Mouse (Mus musculus) Patski (cell line): ENCODE measurements at regions not wholly inside any gene's neighbourhood (a gene's known extent, or its start where the extent isn't known, plus 50 kb on each side); places are given as distances from the start of the nearest gene placed in this dataset.

ENCODE experiments used
- ATAC-seq: fragments of 100-300 bp; one replicate; pipeline ENCODE4 v1.8.0; 2021
- CTCF ChIA-PET: fragments of 350-600 bp; sonication (Branson Sonifier 250); formaldehyde crosslinking; loops from one replicate; lab custom pipeline; 2022; ENCODE audit warnings: inconsistent platforms; lab: Charles Lee
- POLR2A ChIA-PET: fragments of 350-600 bp; sonication (Branson Sonifier 250); formaldehyde crosslinking; loops from one replicate; lab custom pipeline; 2022; ENCODE audit warnings: antibody characterized with exemption, inconsistent platforms; lab: Charles Lee
- DNase-seq: peaks from one replicate; pipeline ENCODE4 v3.0.0-alpha.2; 2011; ENCODE audit warnings: low read depth, low spot score
- H3K27me3 ChIP-seq: fragments of 371-371 bp; one replicate; pipeline ENCODE4 v1.5.1; 2021
- CTCF ChIP-seq: fragments of 100-300 bp; IDR thresholded peaks from one replicate; pipeline ENCODE4 v1.5.1; 2021
- in situ Hi-C: fragments of 300-500 bp; cut with MboI; formaldehyde crosslinking; loops from 3 replicates; pipeline ENCODE4 v1.11.1; 2018; ENCODE audit warnings: low pct_unique_long_range_greater_than_20kb, mixed read lengths

DNA sequence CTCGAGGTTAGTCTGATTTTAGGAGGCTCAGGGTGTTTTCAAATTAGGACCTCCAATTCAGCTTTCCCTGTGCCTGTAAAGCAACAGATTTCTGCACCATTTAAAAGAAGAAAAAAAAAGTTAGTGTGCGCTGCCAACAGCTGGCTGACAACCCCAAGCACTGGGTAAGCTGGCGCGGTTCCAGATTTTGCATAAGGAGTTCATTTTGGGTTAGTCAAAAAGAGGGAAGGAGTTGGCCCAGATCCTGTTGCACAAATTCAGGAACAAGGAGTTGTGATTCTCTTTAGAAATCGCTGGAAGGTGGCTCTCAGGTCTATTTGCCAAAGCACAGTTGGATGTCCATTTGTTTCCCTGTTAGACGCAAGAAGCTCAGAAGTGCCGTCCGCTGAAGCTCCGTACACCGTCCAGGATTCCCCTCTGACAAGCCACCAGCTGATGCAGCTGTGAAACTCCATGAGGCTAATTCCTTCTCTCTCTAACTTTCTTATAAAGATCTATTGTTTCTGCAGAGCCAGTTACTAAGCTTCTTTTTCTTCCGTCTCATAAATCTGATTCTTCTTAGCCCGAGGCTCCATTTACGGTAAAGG lies 184.6 kb downstream of the Cand1 start:
- POLR2A ChIA-PET: no interaction called here
- ATAC-seq (no peak), DNase-seq (no peak)
- no peak for TF ChIP-seq CTCF
- CTCF ChIA-PET: interaction anchor here (0.6 kb wide), 1 partner anchor 14 kb away, joined by 3 read pairs; no protein-coding TSS in a partner anchor
- in situ Hi-C loops: no loop called here
- H3K27me3 ChIP-seq: no peaks in the 10 kb centered on the region

DNA sequence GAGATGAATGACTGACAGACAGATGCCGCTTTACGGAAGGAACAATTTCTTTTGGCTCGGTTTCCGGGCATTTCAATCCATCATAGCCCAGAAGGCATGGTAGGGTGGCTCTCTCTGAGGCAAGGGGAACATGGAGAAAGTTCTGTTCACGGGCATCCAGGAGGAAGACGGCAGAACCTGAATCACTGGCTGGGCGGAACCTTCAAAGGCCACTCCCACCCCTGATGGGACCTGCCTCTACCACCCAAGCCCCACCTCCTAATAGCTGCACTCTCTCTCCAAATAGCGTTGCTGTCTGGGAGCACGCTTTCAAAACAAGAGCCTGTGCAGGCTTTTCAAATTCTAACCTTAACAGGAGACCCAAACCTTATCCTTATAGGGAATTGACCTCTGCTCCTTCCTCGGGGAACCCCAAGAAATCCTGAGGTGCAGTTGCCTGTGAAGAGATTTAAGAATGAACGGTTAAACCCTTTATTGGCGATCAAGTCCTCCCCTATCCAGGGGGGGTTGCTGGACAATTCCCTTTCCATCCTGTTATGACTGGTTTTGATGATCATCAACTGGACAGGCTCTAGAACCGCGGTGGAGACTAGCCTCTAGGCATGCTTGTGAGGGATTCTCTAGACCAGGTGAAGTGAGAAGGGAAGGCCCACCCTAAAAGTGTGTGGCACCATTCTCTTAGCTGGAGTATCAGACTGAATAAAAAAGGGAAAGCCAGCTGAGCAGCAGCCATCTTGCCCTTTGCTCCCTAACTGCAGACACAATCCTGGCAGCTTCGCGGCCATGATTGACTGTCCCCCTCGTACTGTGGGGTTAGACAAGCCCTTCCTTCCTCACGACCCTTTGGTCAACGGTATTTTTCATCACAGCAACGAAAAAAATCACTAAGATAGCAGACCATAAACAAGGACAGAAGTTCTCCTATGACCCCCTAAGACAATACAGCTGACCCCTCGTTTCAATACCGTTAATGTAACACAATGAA lies 184.5 kb upstream of the Dyrk2 start:
- CTCF ChIA-PET: no interaction called here
- DNase-seq (no peak), ATAC-seq (no peak)
- in situ Hi-C loops: no loop called here
- no peaks in the 10 kb centered on the region for H3K27me3 ChIP-seq
- no peak for TF ChIP-seq CTCF
- POLR2A ChIA-PET: no interaction called here

GRCm38 (mm10) chr10:119052441-119053041 lies 182.5 kb upstream of the Dyrk2 start:
- in situ Hi-C loops: no loop called here
- H3K27me3 ChIP-seq: no peaks in the 10 kb centered on the region
- ATAC-seq (peak; percentile 29), DNase-seq (no peak)
- peak; percentile 23 for TF ChIP-seq CTCF
- POLR2A ChIA-PET: interaction anchor here (1.2 kb wide), 1 partner anchor 9 kb away, joined by 4 read pairs; no protein-coding TSS in a partner anchor
- CTCF ChIA-PET: interaction anchor here (1.3 to 1.5 kb wide), 2 partner anchors 12 to 27 kb away, joined by 3 to 5 read pairs; no protein-coding TSS in a partner anchor

GRCm38 (mm10) chr10:119051598-119051997 lies 181.6 kb upstream of the Dyrk2 start:
- TF ChIP-seq CTCF: no peak
- peak; percentile 38 for DNase-seq
- CTCF ChIA-PET: interaction anchor here (1.3 to 1.5 kb wide), 2 partner anchors 13 to 27 kb away, joined by 3 to 5 read pairs; no protein-coding TSS in a partner anchor
- ATAC-seq: peak; percentile 29
- H3K27me3 ChIP-seq: no peaks in the 10 kb centered on the region
- in situ Hi-C loops: no loop called here
- POLR2A ChIA-PET: interaction anchor here (1.2 kb wide), 1 partner anchor 10 kb away, joined by 4 read pairs; no protein-coding TSS in a partner anchor

DNA sequence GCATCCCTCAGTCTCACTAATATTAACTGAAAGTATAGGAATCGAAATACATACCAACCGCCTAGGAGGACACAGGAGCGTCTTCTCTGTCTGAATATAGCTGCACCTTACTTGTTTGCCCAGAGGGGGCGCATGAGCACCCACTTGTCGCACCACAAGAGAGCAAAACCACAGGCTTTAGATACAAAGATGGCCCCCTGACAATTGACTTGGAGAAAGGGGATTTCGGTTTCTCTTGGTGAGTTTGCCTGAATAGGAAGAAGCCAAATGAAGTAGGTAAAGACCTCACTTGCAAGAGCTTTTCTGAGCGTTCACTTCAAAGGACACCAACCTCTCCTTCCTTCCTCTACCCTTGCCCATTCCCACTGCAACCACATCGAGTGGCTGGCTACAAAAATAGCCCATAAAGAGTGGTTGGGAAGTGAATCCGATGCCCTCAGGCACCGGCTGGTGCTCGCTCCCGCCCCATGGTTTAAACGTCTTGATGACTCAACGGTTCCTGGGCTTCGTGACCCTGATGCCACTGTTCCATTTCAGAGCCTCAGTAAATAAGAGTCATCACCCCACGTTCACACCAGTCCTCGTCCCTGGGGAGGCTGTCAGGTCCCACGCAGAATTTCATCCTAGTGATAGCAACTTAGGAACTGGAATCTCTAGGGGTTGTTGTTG lies 180.1 kb upstream of the Dyrk2 start:
- ChIA-PET POLR2A (no interaction called here), CTCF (no interaction called here)
- ATAC-seq (peak; percentile 27), DNase-seq (peak; percentile 42)
- H3K27me3 ChIP-seq: no peaks in the 10 kb centered on the region
- in situ Hi-C loops: no loop called here
- peak; percentile 49 for TF ChIP-seq CTCF

DNA sequence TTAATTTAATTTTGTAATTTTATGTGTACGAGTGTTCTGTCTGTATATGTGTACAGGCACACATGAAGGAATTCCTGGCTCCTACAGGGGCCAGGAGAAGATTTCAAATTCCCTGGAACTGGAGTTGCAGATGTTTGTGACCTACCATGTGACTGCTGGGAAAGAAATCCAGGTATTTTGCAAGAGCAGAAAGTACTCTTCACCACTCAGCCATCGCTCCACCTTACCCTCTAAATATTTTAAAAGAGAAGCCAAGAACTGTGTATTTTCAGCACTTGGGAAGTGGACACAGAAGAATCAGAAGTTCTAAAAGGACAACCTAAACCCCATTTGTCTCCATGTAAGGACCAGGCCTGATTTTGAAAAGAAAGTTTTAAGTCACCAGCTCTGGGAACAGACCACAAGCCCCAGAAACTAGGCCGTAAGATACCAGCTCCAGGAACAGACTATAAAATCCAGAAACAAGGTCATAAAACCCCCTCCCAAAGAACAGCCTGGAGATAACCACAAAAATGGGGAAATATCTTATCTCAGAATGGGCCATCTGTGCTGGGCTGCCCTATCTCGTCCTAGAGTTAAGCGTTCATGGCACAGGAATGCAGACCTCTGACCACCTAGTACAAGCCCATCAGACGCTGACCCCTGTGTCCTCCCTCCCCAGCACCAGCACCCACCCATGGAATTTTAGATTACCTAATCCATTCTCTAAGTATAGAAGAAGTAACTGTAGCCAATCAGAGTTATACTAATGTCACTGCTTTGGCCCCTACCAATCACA lies 178.8 kb upstream of the Dyrk2 start:
- no peaks in the 10 kb centered on the region for H3K27me3 ChIP-seq
- DNase-seq (no peak), ATAC-seq (no peak)
- TF ChIP-seq CTCF: no peak
- in situ Hi-C loops: no loop called here
- ChIA-PET CTCF (no interaction called here), POLR2A (no interaction called here)

GRCm38 (mm10) chr10:119045059-119045458 lies 175.1 kb upstream of the Dyrk2 start:
- no peak for DNase-seq
- in situ Hi-C loops: no loop called here
- ChIA-PET POLR2A (no interaction called here), CTCF (no interaction called here)
- no peaks in the 10 kb centered on the region for H3K27me3 ChIP-seq
- no peak for TF ChIP-seq CTCF
- no peak for ATAC-seq

DNA sequence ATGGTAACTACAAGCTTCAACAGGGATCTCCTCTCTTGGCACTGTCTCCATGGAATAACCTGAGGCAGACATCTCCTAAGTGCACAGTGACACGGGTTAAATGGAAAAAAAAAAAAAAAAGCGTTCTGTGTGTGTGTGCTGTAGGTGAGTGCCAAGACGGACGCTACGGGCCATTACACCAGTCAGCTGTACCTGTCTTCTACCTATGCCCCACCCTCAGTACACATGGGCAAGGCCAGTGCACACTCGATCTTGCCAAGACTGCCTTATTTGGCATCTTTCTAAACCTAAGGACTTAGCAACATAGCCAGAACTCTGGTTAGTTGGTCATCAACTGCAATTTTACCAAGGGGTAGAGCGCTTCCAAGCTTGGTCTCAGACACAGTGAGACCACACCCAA lies 173.1 kb upstream of the Dyrk2 start:
- no peak for DNase-seq
- no peak for TF ChIP-seq CTCF
- no peak for ATAC-seq
- no peaks in the 10 kb centered on the region for H3K27me3 ChIP-seq
- in situ Hi-C loops: no loop called here
- POLR2A ChIA-PET: no interaction called here
- CTCF ChIA-PET: no interaction called here

- DNase-seq (no peak), ATAC-seq (no peak)
- no peak for TF ChIP-seq CTCF
- ChIA-PET POLR2A (no interaction called here), CTCF (no interaction called here)
- no peaks in the 10 kb centered on the region for H3K27me3 ChIP-seq
- in situ Hi-C loops: no loop called here
Observed at GRCm38 (mm10) chr10:119040205-119040604, 170.2 kb upstream of the Dyrk2 start.
